Mouse (Mus musculus): ENCODE data around the gene Pald1.

Pald1 gene

GRCm38 (mm10) chr10:61364431-61364830 lies 18.9 kb downstream of the Pald1 start:
- no peak for DNase-seq

- no peak for DNase-seq
Observed at GRCm38 (mm10) chr10:61362992-61363391, 20.3 kb downstream of the Pald1 start.

- DNase-seq = no peak
Observed at GRCm38 (mm10) chr10:61362483-61362882, 20.8 kb downstream of the Pald1 start.

- no peak for DNase-seq
Observed at GRCm38 (mm10) chr10:61360667-61361066, 22.7 kb downstream of the Pald1 start.

GRCm38 (mm10) chr10:61359411-61359810 lies 23.9 kb downstream of the Pald1 start:
- no peak for DNase-seq

- no peak for DNase-seq
Observed at GRCm38 (mm10) chr10:61357658-61358057, 25.7 kb downstream of the Pald1 start.

GRCm38 (mm10) chr10:61356568-61356967 lies 26.8 kb downstream of the Pald1 start:
- DNase-seq = no peak

GRCm38 (mm10) chr10:61356095-61356494 lies 27.2 kb downstream of the Pald1 start:
- no peak for DNase-seq

- DNase-seq = no peak
Observed at GRCm38 (mm10) chr10:61355611-61356010, 27.7 kb downstream of the Pald1 start.

- no peak for DNase-seq
Observed at GRCm38 (mm10) chr10:61351216-61351615, 32.1 kb downstream of the Pald1 start.

GRCm38 (mm10) chr10:61346374-61346773 lies 37.0 kb downstream of the Pald1 start:
- DNase-seq = no peak

- DNase-seq = no peak
Observed at GRCm38 (mm10) chr10:61345179-61345578, 38.2 kb downstream of the Pald1 start.

- DNase-seq = peak; percentile 64
Observed at GRCm38 (mm10) chr10:61343950-61344349, 39.4 kb downstream of the Pald1 start.

- DNase-seq = no peak
Observed at GRCm38 (mm10) chr10:61342750-61343149, 40.6 kb downstream of the Pald1 start.

GRCm38 (mm10) chr10:61341557-61341956 lies 41.8 kb downstream of the Pald1 start:
- DNase-seq = peak; percentile 85

GRCm38 (mm10) chr10:61341045-61341444 lies 42.3 kb downstream of the Pald1 start:
- DNase-seq = no peak

GRCm38 (mm10) chr10:61340247-61340646 lies 43.1 kb downstream of the Pald1 start:
- DNase-seq = no peak

- DNase-seq = no peak
Observed at GRCm38 (mm10) chr10:61339216-61339615, 44.1 kb downstream of the Pald1 start.

GRCm38 (mm10) chr10:61337665-61338064 lies 45.7 kb downstream of the Pald1 start:
- DNase-seq = no peak

GRCm38 (mm10) chr10:61336592-61336991 lies 46.7 kb downstream of the Pald1 start:
- no peak for DNase-seq

- DNase-seq = peak; percentile 92
Observed at GRCm38 (mm10) chr10:61336137-61336536, 47.2 kb downstream of the Pald1 start.

GRCm38 (mm10) chr10:61334545-61334944 lies 48.8 kb downstream of the Pald1 start:
- no peak for DNase-seq

- peak; percentile 78 for DNase-seq
Observed at GRCm38 (mm10) chr10:61331046-61331445, 52.3 kb downstream of the Pald1 start.

GRCm38 (mm10) chr10:61328927-61329326 lies 54.4 kb downstream of the Pald1 start:
- no peak for DNase-seq

GRCm38 (mm10) chr10:61327545-61327944 lies 55.8 kb downstream of the Pald1 start:
- no peak for DNase-seq

All from right cerebral cortex, postnatal 14 days (tissue).